Mouse (Mus musculus) frontal cortex, postnatal 10 days (tissue): ENCODE data around the gene Tchp.

Experiments
- DNase-seq, 2 experiments: peaks; one replicate each; pipeline ENCODE4 v3.0.0; 2022; ENCODE audit warnings: low spot score in 2 of 2, mixed read lengths in 1 of 2

The Tchp gene

DNA sequence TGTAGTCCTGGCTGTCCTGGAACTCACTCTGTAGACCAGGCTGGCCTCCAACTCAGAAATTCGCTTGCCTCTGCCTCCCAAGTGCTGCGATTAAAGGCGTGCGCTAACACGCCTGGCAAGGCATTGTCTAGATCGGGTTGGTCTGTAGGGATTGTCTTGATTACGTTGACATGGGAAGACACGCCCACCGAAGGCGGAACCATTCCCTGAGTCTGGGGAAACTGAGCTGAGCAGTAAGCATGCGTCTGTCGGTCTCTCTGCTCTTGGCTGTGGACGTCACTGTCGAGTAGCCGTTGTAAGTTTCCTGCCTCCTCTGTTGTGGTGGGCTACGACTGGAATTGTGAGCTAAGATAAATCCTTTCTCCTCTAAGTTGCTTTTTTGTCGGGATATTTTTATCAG, 10.6 kb upstream of the Tchp start:
- DNase-seq, result no peak

DNA sequence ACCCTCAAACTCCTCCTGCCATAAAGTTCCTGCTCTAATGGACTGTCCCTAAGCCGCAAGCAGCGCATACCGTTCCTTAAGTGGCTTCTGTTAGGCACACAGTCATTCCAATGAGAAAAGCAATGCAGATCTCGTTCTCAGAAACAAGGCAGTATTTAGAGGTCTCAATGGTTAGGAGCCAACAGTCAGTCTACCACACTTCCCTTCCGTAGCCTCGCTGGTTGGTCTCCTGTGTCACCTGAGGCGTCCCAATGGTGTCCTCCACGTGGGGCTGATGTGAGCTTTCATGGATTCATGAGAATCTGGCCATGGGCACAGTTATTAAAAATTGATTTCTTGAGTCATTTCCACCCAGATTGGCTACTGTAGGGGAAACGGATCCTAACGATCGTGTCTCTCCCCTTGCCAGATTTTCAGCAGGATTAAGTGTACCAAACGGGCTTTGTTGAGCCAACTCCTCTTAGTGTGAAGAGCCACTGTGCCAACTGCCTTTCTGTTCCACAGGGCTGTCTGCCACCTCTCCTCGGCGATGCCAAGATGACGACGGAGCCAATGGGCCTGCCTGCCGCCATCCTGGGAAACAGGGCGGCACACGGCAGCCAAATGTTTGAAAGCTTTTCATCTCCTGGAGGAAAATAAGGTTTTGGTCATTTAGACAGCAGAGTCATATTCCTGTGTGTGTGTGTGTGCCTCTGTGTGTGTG, 9.4 kb upstream of the Tchp start:
- DNase-seq, result peak; percentile 61 to 66

GRCm38 (mm10) chr5:114699015-114699414, 8.5 kb upstream of the Tchp start:
- DNase-seq, result peak in 1 of 2 experiments; percentile 37

DNA sequence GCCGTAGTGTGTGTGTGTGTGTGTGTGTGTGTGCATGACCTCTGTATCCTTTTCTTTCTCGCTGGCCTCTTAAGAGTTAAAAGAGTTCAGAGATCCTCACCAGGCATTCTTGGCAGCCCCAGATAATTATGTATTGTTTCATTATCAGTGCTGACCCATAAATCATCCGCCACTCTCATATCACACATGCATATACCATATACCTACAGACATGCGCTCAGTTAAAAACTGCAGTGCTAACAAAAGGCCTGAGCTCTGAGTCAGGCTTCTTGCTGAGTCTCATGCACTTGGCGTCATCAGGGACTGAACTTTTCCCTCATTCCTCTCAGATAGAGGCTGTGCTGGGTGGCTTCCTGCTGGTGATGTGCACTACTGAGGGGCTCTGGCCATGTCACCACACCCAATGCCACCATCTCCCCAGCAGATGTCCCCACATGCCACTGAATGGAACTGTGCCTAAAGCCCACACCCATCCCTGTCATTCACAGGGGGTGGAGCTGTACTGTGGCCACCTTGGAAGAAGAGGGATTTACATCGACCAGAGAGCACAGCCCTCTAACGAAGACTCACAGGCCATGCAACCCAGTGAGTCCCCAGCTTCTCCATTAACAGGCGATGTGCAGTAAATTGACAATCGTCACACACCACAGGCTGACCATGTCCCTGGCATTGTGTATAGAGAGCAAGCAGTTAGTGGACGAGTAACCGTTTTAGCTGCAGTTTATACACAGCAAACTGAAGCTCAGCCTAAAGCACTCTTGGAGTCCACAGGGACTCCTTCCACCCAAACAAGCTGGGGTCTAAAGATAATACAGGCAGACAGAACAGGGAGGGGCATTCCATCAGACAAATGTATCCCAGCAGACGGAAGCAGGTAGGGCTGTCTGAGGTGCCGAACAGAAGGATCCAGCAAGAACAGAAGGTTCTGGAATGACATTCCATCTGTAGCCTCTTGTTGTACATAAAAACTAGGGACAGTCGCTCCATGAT, 4.9 kb upstream of the Tchp start:
- DNase-seq, result no peak

GRCm38 (mm10) chr5:114708491-114708890, 931 bp downstream of the Tchp start:
- DNase-seq, result no peak

- DNase-seq, result no peak
These were observed 1.8 kb downstream of the Tchp start for GRCm38 (mm10) chr5:114709357-114709756.

DNA sequence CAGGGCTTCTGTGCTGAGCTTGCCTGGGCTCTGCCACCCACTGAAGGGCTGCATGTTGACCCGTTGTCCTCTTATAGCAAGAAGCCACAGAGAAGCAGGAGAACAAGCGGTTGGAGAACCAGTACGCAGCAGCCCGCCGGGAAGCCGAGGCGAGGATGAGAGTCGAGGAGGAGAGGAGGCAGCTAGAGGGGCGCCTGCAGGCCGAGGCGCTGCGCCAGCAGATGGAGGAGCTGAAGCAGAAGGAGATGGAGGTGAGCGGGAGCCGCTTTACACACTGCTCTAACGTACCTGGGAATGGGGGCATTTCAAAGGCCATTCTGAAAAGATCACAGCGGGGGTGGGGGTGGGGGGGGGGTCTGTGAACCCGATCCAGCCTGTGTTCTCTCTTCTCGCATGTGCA, 7.0 kb downstream of the Tchp start:
- DNase-seq, result no peak

- no peak for DNase-seq
These were observed 9.7 kb downstream of the Tchp start for GRCm38 (mm10) chr5:114717292-114717691.

- no peak for DNase-seq
These were observed 10.4 kb downstream of the Tchp start for GRCm38 (mm10) chr5:114717937-114718336.

DNA sequence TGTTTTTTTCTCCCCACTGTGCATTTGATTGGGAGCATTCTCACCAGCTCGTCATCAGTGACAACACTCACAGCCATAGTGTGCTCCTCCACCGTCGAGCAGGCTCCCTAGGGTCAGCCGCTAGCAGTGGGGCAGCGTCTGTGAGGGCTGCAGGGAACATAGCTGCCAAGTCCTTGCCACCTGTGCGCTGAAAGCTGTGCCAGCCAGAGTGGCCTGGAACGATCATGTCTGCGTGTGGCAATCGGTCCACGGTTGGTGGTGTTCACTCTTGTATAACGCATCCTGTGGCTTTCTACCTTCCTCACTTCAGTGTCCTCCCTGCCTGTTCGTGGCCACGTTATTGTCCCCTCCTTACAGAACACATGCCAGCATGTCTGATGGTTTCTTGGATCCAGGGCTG, 10.9 kb downstream of the Tchp start:
- no peak for DNase-seq

DNA sequence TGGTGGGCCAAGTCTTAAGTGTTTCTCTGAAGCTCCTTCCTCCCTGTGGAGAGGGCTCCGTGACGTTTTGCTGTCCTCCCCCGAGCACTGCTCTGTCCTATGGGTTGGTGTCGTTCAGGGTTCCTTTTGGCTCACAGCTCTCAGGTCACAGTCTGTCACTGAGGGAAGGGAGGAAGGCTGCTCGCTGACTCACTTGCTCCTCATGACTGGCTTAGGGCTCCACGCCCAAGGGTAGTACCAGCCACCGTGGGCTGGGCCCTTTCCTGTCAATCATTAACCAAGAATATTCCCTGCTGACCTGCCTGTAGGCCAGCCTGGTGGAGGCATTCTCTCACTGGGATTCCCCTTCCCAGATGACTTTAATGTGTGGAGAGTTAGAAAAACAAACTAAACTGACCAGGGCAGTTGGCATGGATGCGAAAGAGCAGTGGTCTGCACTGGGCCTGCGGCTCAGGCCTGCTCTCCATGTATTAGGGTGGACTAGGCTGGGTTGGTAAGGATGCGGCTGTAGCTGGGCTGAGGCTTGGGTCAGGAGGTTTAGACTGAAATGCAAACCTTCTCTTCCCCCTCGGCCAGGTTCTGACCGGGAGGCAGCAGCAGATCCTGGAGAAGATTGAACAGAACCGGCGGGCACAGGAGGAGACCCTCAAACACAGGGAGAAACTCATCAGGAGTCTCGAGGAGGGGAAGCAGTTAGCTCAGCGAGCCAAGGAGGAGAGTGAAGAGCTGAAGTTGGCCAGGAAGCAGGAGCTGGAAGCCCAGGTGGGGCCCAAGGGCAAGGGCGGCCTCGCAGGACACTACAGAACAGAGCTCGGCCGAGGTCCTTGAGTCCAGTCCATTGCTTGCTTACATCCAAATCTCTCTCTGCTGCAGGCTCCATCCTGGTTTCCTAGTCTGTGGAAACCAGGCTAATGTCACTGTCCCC, 11.7 kb downstream of the Tchp start:
- DNase-seq, result no peak

DNA sequence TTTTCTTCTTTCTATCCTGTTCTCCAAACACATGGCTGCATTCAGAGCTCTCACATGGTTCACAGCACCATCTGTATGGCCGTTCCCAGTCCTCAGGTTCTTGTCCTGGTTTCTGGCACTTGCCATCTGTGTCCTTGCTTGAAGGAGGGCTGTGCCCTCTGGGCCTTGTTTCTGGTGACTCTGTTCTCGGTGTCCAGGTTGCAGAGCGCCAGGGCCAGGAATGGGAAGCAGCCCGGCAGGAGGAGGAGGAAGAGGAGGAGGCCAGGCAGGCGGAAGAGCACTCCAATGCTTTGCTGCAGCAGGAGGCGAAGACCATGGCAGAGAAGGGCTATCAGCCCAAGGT, 12.3 kb downstream of the Tchp start:
- no peak for DNase-seq

DNA sequence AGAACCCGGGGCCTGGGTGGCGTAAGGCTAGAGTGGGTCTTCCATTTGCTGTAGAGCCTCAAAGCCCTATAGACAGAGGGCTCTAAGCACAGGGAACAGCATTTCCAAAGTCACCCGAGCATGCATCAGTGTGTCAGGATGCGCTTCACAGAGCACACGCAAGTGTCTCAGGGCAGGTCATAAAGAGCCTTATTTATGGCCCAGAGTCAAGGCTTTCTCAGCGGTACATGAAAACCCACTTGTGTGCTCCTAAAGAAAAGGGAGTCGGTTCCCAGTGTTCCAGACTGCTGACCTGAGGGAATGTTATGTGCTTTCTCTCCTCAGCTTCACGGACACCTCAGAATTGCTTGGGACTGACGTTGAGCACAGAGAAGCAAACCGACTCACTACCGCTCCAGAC, 13.2 kb downstream of the Tchp start:
- no peak for DNase-seq

GRCm38 (mm10) chr5:114721969-114722368, 14.4 kb downstream of the Tchp start:
- no peak for DNase-seq

DNA sequence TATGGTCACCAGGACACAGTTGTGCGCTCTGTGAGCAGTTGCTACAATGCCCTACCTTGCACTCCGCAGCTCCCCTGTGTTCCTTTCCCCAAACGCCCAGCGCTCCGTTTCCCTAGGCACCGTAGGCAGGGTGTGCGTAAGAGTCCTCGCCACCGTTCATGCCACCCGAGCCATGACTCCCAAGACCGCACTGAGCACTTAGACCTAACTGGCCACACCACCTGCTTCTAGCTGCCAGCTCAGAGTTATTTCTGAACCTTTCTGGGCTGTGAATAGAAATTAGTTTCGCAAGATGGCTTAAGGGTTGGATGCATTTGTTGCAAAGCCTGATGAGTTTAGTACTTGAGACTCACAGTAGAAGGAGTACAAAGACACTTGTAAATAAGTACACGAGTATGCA, 15.3 kb downstream of the Tchp start:
- no peak for DNase-seq

DNA sequence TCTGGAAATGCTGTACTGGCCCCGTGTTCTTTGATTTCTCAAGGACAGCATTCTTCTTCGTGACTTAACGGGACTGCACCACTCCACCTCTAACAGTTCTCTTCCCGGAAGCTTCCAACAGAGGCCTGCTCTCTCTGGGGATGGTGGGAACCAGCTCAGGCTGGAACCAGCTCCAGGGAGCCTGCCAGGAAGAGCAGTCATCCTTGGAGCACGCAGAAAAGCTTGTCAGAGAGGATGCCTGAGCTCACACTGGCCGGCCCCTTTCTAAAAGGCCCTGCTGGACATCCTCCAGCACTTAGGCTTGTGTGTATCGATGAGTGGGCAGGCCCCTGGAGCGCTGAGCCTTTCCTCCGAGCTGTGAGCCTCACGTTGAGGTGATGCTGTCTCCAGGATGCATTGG, 20.6 kb downstream of the Tchp start:
- DNase-seq, result no peak

DNA sequence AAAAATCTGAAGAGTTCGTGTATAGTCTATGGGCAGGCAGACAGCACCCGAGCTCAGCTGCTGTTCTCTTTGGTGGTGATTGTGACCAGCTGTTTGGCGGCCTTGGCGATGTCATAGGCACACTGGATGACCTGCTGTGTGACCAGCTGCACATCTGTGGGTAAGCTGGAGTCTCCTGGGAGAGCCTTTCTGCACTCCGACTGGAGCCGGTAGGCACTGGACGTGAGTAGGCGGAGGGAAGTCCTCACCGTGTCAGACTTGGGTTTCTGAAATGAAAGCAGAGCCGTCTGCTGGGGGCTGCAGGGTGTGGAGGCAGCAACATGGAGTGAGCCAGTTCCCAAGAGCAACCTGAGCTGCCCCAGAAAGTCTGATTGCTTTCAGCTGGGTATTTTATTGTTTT, 22.6 kb downstream of the Tchp start:
- DNase-seq, result no peak

- no peak for DNase-seq
These were observed 23.9 kb downstream of the Tchp start for GRCm38 (mm10) chr5:114731498-114731897.

DNA sequence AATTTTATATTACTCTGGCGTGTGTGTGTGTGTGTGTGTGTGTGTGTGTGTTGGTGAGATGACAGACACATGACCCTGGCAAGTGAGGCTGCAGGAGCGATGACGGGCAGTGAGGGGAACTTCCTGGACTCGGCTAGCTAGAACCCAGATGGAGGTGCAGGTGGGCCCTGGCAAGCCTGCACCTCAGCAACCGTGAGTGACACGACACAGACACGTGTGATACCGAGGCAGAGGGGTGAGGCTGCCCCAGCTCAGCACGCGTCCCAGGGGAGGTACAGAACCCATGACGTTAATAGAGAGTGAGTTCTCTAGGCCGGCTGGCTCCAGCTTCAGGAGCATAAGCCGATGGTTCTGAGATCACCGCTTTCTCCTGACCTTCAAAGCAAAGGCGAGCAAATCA, 24.4 kb downstream of the Tchp start:
- DNase-seq, result no peak

- no peak for DNase-seq
These were observed 26.0 kb downstream of the Tchp start for GRCm38 (mm10) chr5:114733606-114734005.

GRCm38 (mm10) chr5:114737090-114737887, 29.7 kb downstream of the Tchp start:
- peak in 1 of 2 experiments; percentile 38 for DNase-seq
